Mouse (Mus musculus) CH12.LX (cell line): ENCODE measurements around the gene Eef1akmt1. TPM values are rescaled to one million over a fixed set of nuclear protein-coding genes. Genes with fewer than 3 reads are reported as not detected.

ENCODE experiments used
- DNase-seq: peaks from one replicate; pipeline ENCODE4 v3.0.0-alpha.2; 2013; ENCODE audit errors: extremely low read depth
- H3K27ac ChIP-seq: 2 replicates; pipeline ENCODE4 v1.5.1; 2012; ENCODE audit warnings: low read depth, mild to moderate bottlenecking, control low read depth, moderate library complexity; ENCODE audit not compliant: insufficient read depth
- H3K27me3 ChIP-seq: replicated peaks from 2 replicates; pipeline ENCODE3; 2012; ENCODE audit warnings: inconsistent platforms
- H3K36me3 ChIP-seq, 2 experiments: replicated peaks in 1 of 2; 2 replicates each; pipeline versions ENCODE3 to v1.6.1; 2012; ENCODE audit warnings: inconsistent platforms in 1 of 2, low read length in 1 of 2, mild to moderate bottlenecking in 1 of 2, mixed read lengths in 1 of 2, moderate library complexity in 1 of 2; ENCODE audit not compliant: control insufficient read depth in 1 of 2, insufficient read depth in 1 of 2
- H3K4me1 ChIP-seq, 2 experiments: 2 replicates each; pipeline ENCODE4 v1.6.1; 2012; ENCODE audit warnings: inconsistent platforms in 1 of 2, moderate library complexity in 1 of 2; ENCODE audit not compliant: insufficient read depth in 2 of 2, control insufficient read depth in 1 of 2
- H3K4me2 ChIP-seq: 2 replicates; pipeline ENCODE4 v1.6.1; 2012; ENCODE audit warnings: low read depth, mild to moderate bottlenecking, control low read depth; ENCODE audit not compliant: poor library complexity, insufficient read depth, severe bottlenecking
- H3K4me3 ChIP-seq, 3 experiments: fragments of 150-350 bp in 1 of 3; sonication (generic) in 1 of 3; replicated peaks in 1 of 3; 2 replicates each; pipeline versions ENCODE3 to v1.5.1; 2011 to 2012; ENCODE audit warnings: low read depth in 2 of 3, low read length in 2 of 3, mild to moderate bottlenecking in 2 of 3, moderate library complexity in 2 of 3, control low read depth in 1 of 3, improper control_type of control experiment in 1 of 3, inconsistent platforms in 1 of 3, mixed read lengths in 1 of 3; ENCODE audit not compliant: poor library complexity in 1 of 3
- H3K79me2 ChIP-seq: replicated peaks from 2 replicates; pipeline ENCODE4 v1.6.1; 2012; ENCODE audit warnings: mild to moderate bottlenecking, moderate library complexity; ENCODE audit not compliant: control insufficient read depth, poor library complexity, insufficient read depth, severe bottlenecking; ENCODE audit errors: extremely low read depth
- H3K9ac ChIP-seq: 2 replicates; pipeline ENCODE4 v1.6.1; 2012; ENCODE audit warnings: low read depth, mild to moderate bottlenecking, control low read depth, moderate library complexity; ENCODE audit not compliant: insufficient read depth
- H3K9me3 ChIP-seq: replicated peaks from 2 replicates; pipeline ENCODE3; 2012; ENCODE audit warnings: low read length, inconsistent platforms, mixed read lengths
- BHLHE40 ChIP-seq: IDR thresholded peaks from 2 replicates; pipeline ENCODE4 v1.6.1; 2011; ENCODE audit warnings: mild to moderate bottlenecking, low read depth, low read length, improper control_type of control experiment
- CHD2 ChIP-seq: IDR thresholded peaks from 2 replicates; pipeline ENCODE4 v1.6.1; 2011; ENCODE audit warnings: low read length, improper control_type of control experiment
- CTCF ChIP-seq, 2 experiments: IDR thresholded peaks in 1 of 2; conservative IDR thresholded peaks in 1 of 2; 2 replicates each; pipeline ENCODE4 v1.5.1; 2011 to 2012; ENCODE audit warnings: low read depth in 2 of 2, low read length in 2 of 2, improper control_type of control experiment in 1 of 2, inconsistent platforms in 1 of 2, mild to moderate bottlenecking in 1 of 2, moderate library complexity in 1 of 2
- E2F4 ChIP-seq: IDR thresholded peaks from 2 replicates; pipeline ENCODE4 v1.6.1; 2011; ENCODE audit warnings: low read depth, low read length, improper control_type of control experiment; ENCODE audit not compliant: insufficient replicate concordance
- ELF1 ChIP-seq: IDR thresholded peaks from 2 replicates; pipeline ENCODE4 v1.6.1; 2014; ENCODE audit warnings: low read depth, mild to moderate bottlenecking, inconsistent platforms, low read length, improper control_type of control experiment
- EP300 ChIP-seq: IDR thresholded peaks from 2 replicates; pipeline ENCODE4 v1.6.1; 2011; ENCODE audit warnings: low read length, improper control_type of control experiment
- ETS1 ChIP-seq: conservative IDR thresholded peaks from 2 replicates; pipeline ENCODE4 v1.6.1; 2012; ENCODE audit warnings: low read depth, mild to moderate bottlenecking, inconsistent platforms, low read length, improper control_type of control experiment, moderate library complexity
- GABPA ChIP-seq: IDR thresholded peaks from 2 replicates; pipeline ENCODE4 v1.6.1; 2012; ENCODE audit warnings: low read depth, low read length, improper control_type of control experiment, inconsistent platforms; ENCODE audit not compliant: insufficient replicate concordance
- IRF4 ChIP-seq: IDR thresholded peaks from 2 replicates; pipeline ENCODE4 v1.6.1; 2014; ENCODE audit warnings: low read depth, mild to moderate bottlenecking, inconsistent platforms, low read length, improper control_type of control experiment
- JUND ChIP-seq: conservative IDR thresholded peaks from 2 replicates; pipeline ENCODE4 v1.6.1; 2011; ENCODE audit warnings: low read depth, low read length, improper control_type of control experiment
- KAT2A ChIP-seq: IDR thresholded peaks from 2 replicates; pipeline ENCODE4 v1.6.1; 2012; ENCODE audit warnings: low read length, improper control_type of control experiment, inconsistent platforms; ENCODE audit not compliant: insufficient replicate concordance
- MAFK ChIP-seq: IDR thresholded peaks from 2 replicates; pipeline ENCODE4 v1.6.1; 2011; ENCODE audit warnings: low read length, improper control_type of control experiment; ENCODE audit not compliant: insufficient replicate concordance
- MAX ChIP-seq: IDR thresholded peaks from 2 replicates; pipeline ENCODE4 v1.6.1; 2011; ENCODE audit warnings: low read length, improper control_type of control experiment
- MAZ ChIP-seq: IDR thresholded peaks from 2 replicates; pipeline ENCODE4 v1.6.1; 2012; ENCODE audit warnings: low read depth, mild to moderate bottlenecking, inconsistent platforms, low read length, improper control_type of control experiment, moderate library complexity
- MEF2A ChIP-seq: IDR thresholded peaks from 2 replicates; pipeline ENCODE4 v1.6.1; 2014; ENCODE audit warnings: low read depth, mild to moderate bottlenecking, inconsistent platforms, low read length, improper control_type of control experiment, borderline replicate concordance
- MXI1 ChIP-seq: IDR thresholded peaks from 2 replicates; pipeline ENCODE4 v1.6.1; 2011; ENCODE audit warnings: mild to moderate bottlenecking, low read depth, low read length, improper control_type of control experiment
- MYC ChIP-seq: IDR thresholded peaks from 2 replicates; pipeline ENCODE4 v1.6.1; 2011; ENCODE audit warnings: low read depth, mild to moderate bottlenecking, improper control_type of control experiment, low read length
- NELFE ChIP-seq: IDR thresholded peaks from 2 replicates; pipeline ENCODE4 v1.6.1; 2011; ENCODE audit warnings: low read depth, low read length, improper control_type of control experiment
- PAX5 ChIP-seq: IDR thresholded peaks from 2 replicates; pipeline ENCODE4 v1.6.1; 2012; ENCODE audit warnings: low read length, inconsistent platforms, mixed read lengths
- POLR2A ChIP-seq: IDR thresholded peaks from 2 replicates; pipeline ENCODE4 v1.6.1; 2011; ENCODE audit warnings: low read depth, mild to moderate bottlenecking, improper control_type of control experiment, low read length
- POLR2AphosphoS2 ChIP-seq: IDR thresholded peaks from 2 replicates; pipeline ENCODE4 v1.6.1; 2011; ENCODE audit warnings: low read depth, low read length, improper control_type of control experiment
- RAD21 ChIP-seq: IDR thresholded peaks from 2 replicates; pipeline ENCODE4 v1.6.1; 2011; ENCODE audit warnings: low read depth, mild to moderate bottlenecking, low read length, improper control_type of control experiment, moderate library complexity
- RCOR1 ChIP-seq: conservative IDR thresholded peaks from 2 replicates; pipeline ENCODE4 v1.6.1; 2012; ENCODE audit warnings: low read depth, mild to moderate bottlenecking, inconsistent platforms, low read length, improper control_type of control experiment
- SIN3A ChIP-seq: IDR thresholded peaks from 2 replicates; pipeline ENCODE4 v1.6.1; 2012; ENCODE audit warnings: low read length, improper control_type of control experiment, inconsistent platforms
- TBP ChIP-seq: conservative IDR thresholded peaks from 2 replicates; pipeline ENCODE4 v1.6.1; 2011; ENCODE audit warnings: low read depth, low read length, improper control_type of control experiment
- TCF12 ChIP-seq: IDR thresholded peaks from 2 replicates; pipeline ENCODE4 v1.6.1; 2014; ENCODE audit warnings: low read depth, mild to moderate bottlenecking, inconsistent platforms, low read length, improper control_type of control experiment
- UBTF ChIP-seq: IDR thresholded peaks from 2 replicates; pipeline ENCODE4 v1.6.1; 2012; ENCODE audit warnings: low read depth, mild to moderate bottlenecking, inconsistent platforms, low read length, improper control_type of control experiment, moderate library complexity
- ZKSCAN1 ChIP-seq: IDR thresholded peaks from 2 replicates; pipeline ENCODE4 v1.6.1; 2012; ENCODE audit warnings: low read depth, inconsistent platforms, low read length, improper control_type of control experiment, borderline replicate concordance
- ZNF384 ChIP-seq: IDR thresholded peaks from 2 replicates; pipeline ENCODE4 v1.6.1; 2012; ENCODE audit warnings: low read depth, low read length, improper control_type of control experiment, inconsistent platforms
- dilution Hi-C: fragments of 300-500 bp; cut with MboI; formaldehyde crosslinking; loops from 2 replicates; pipeline ENCODE4 v1.14.3; 2020; ENCODE audit warnings: low sequenced_read_pairs; ENCODE audit not compliant: extremely low pct_unique_long_range_greater_than_20kb, extremely low pct_ligation_motif_present
- in situ Hi-C: fragments of 300-500 bp; cut with MboI; formaldehyde crosslinking; loops from 3 replicates; pipeline ENCODE4 v1.14.3; 2019; ENCODE audit warnings: low sequenced_read_pairs, low pct_ligation_motif_present, low pct_unique_long_range_greater_than_20kb, mixed read lengths
- polyA plus RNA-seq: library from polyadenylated mRNA; unstranded; fragments of >175 nt; gene quantifications from 2 replicates; pipeline ENCODE4 v1.2.1, GENCODE M21; 2012; ENCODE audit warnings: low read depth; ENCODE audit not compliant: insufficient read length
- total RNA-seq, 2 experiments: library from RNA; depleted of rRNA; stranded (reverse); fragments of 300-350 nt in 1 of 2; fragments of >200 nt in 1 of 2; gene quantifications; 2 replicates each; pipeline ENCODE4 v1.2.3; 2012 to 2014

Gene Eef1akmt1
- total and polyA plus RNA-seq, 3 experiments: 52.2 to 105 (median 74.5) TPM

DNA sequence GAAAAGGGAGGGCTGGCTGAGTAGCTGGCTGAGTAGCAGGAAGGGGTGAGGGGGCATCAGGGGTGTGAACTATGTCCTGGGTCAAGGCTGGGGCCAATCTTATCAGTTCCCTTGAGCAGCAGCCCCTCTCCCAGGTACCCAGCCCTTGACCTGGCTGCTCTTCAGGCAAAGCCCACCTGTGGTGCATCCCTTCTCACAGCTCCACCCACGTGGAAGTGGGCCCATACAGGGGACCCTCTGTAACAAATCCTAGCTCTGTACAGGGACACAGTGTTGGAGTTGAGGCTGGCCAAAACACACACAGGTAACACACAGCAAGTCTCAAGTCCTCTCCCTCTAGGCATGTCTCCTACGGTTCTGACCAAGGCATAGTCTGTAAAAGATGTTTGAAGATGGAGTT lies 43.8 kb downstream of the Eef1akmt1 start:
- Histone ChIP-seq H3K27me3 (peaks cover 29% of the 10 kb centered on the region), H3K4me2 (no peak overlapping the region), H3K36me3 (no peaks in the 10 kb centered on the region), H3K79me2 (no peaks in the 10 kb centered on the region), H3K4me1 (peaks cover 11 to 29% of the 10 kb centered on the region in 2 experiments), H3K4me3 (no peak overlapping the region), H3K9ac (no peak overlapping the region), H3K9me3 (peaks cover 2% of the 10 kb centered on the region), H3K27ac (no peak overlapping the region)
- dilution Hi-C loops (no loop called here), in situ Hi-C loops (no loop called here)
- no peak for DNase-seq
- TF ChIP-seq POLR2A (no peak), ZNF384 (no peak), ETS1 (no peak), ELF1 (no peak), EP300 (no peak), KAT2A (no peak), MAFK (no peak), GABPA (no peak), MXI1 (no peak), MAZ (no peak), RAD21 (no peak), POLR2AphosphoS2 (no peak), E2F4 (no peak), JUND (no peak), ZKSCAN1 (no peak), NELFE (no peak)

DNA sequence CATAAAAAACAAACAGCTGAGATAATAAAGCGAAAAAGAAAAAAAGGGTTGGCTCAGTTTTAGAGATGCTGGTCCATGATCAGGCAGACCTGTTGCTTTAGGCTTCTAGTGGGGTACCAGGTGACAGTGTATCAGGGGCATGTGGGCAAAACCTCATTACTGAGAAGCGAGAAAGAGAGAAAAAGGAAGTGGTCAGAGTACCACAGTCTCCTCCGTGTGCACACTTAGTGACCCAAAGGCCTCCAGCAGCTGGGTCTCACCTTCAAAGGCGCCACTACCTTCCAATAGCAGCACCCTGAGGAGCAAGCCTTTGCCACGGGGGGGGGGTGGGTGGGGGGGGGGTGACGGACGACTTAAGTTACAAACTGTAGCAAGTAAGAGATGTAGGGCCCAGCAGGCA lies 44.3 kb downstream of the Eef1akmt1 start:
- no peak overlapping the region for H3K27ac ChIP-seq
- peaks cover 11 to 29% of the 10 kb centered on the region in 2 experiments for H3K4me1 ChIP-seq

More for the DNA sequence above, 44.3 kb downstream of the Eef1akmt1 start:
- Histone ChIP-seq H3K9ac (no peak overlapping the region), H3K27me3 (peaks cover 31% of the 10 kb centered on the region), H3K79me2 (no peaks in the 10 kb centered on the region), H3K4me2 (no peak overlapping the region), H3K9me3 (peaks cover 2% of the 10 kb centered on the region), H3K4me3 (no peak overlapping the region), H3K36me3 (no peaks in the 10 kb centered on the region)
- in situ Hi-C loops (no loop called here), dilution Hi-C loops (no loop called here)
- TF ChIP-seq MYC (peak; percentile 16; the same call in 1 of the 2 replicates), POLR2A (no peak), BHLHE40 (peak; percentile 72), NELFE (no peak), MAFK (no peak), CTCF (conservative IDR thresholded peaks at IDR 0.05 in 1 of 2, IDR thresholded peaks at IDR 0.05 in 1 of 2; ENCODE audit: low read depth in 2 of 2, low read length in 2 of 2) (no peak), TBP (no peak), PAX5 (no peak), UBTF (no peak), EP300 (peak; percentile 82), POLR2AphosphoS2 (no peak), JUND (no peak), KAT2A (no peak), IRF4 (peak; percentile 77), ETS1 (no peak), TCF12 (peak; percentile 49), ELF1 (no peak), MEF2A (no peak), MAX (peak; percentile 33; the same call in 1 of the 2 replicates), RCOR1 (no peak), SIN3A (no peak), MXI1 (no peak), CHD2 (no peak)
- peak; percentile 39 for DNase-seq
